Mouse (Mus musculus) stomach, embryonic 14.5 days (tissue): Measurements from ENCODE around the gene Arpc5l. TPM values are rescaled to one million over a fixed set of nuclear protein-coding genes. Genes with fewer than 3 reads are reported as not detected.

Experiments
- ATAC-seq: fragments of 200-750 bp; cut with Nextera tagmentation; 2 replicates; pipeline ENCODE4 v1.8.0; 2017; ENCODE audit warnings: low read depth, moderate TSS enrichment; ENCODE audit not compliant: insufficient number of reproducible peaks, insufficient read depth, low FRiP score
- H3K27ac ChIP-seq: fragments of 300-500 bp; sonication (generic); 2 replicates; pipeline ENCODE4 v1.5.1; 2014; ENCODE audit warnings: mild to moderate bottlenecking, low read length, moderate library complexity, mixed read lengths
- H3K27me3 ChIP-seq: fragments of 300-500 bp; sonication (generic); 2 replicates; pipeline ENCODE4 v1.6.1; 2014; ENCODE audit warnings: low read length, control low read depth, mixed read lengths; ENCODE audit not compliant: control insufficient read depth, insufficient read depth
- H3K36me3 ChIP-seq: fragments of 300-500 bp; sonication (generic); 2 replicates; pipeline ENCODE4 v1.6.1; 2014; ENCODE audit warnings: mild to moderate bottlenecking, control low read depth, low read length, moderate library complexity, mixed read lengths; ENCODE audit not compliant: control insufficient read depth, insufficient read depth
- H3K4me1 ChIP-seq: fragments of 300-500 bp; sonication (generic); 2 replicates; pipeline ENCODE4 v1.6.1; 2014; ENCODE audit warnings: low read length, control low read depth, mixed read lengths; ENCODE audit not compliant: control insufficient read depth, insufficient read depth
- H3K4me2 ChIP-seq: fragments of 300-500 bp; sonication (generic); replicated peaks from 2 replicates; pipeline ENCODE4 v1.6.1; 2014; ENCODE audit warnings: low read depth, low read length, control low read depth
- H3K4me3 ChIP-seq: fragments of 300-500 bp; sonication (generic); 2 replicates; pipeline ENCODE4 v1.5.1; 2014; ENCODE audit warnings: low read depth, low read length, control low read depth
- H3K9ac ChIP-seq: fragments of 300-500 bp; sonication (generic); replicated peaks from 2 replicates; pipeline ENCODE4 v1.6.1; 2014; ENCODE audit warnings: low read depth, mild to moderate bottlenecking, control low read depth, low read length, moderate library complexity, mixed read lengths
- H3K9me3 ChIP-seq: fragments of 300-500 bp; sonication (generic); 2 replicates; pipeline ENCODE4 v1.6.1; 2016; ENCODE audit warnings: low read depth, low read length, control low read depth; ENCODE audit not compliant: control insufficient read depth
- WGBS: fragments of 180-500 bp; shearing (Covaris S2); extraction: QIAGEN DNeasy Blood & Tissue Kit; methylation state at CpG from one replicate; pipeline ENCODE4 v1.1.7; 2014; 5-methylcytosine and 5-hydroxymethylcytosine counted together
- polyA plus RNA-seq: library from polyadenylated mRNA; unstranded; fragments of >200 nt; fragmentation: Nextera tagmentation; extraction: Ambion mirVana; gene quantifications from 2 replicates; pipeline ENCODE4 v1.2.1, GENCODE M21; 2014

Arpc5l gene
- polyA plus RNA-seq, 1 experiment from 2014 or later: 119 TPM

- H3K36me3 ChIP-seq: no peaks in the 10 kb centered on the region
- H3K27ac ChIP-seq: no peak overlapping the region
- 62% methylated on average over 4 of the region's 4 CpGs for WGBS
- H3K9ac ChIP-seq: no peak overlapping the region
- H3K27me3 ChIP-seq: no peaks in the 10 kb centered on the region
- ATAC-seq: peak; percentile 44
- H3K9me3 ChIP-seq: no peaks in the 10 kb centered on the region
- H3K4me1 ChIP-seq: peaks cover 5% of the 10 kb centered on the region; the same call in 1 of the 2 replicates
- H3K4me2 ChIP-seq: no peak overlapping the region
- no peak overlapping the region for H3K4me3 ChIP-seq
Measured at GRCm38 (mm10) chr2:38992004-38992403, 13.1 kb upstream of the Arpc5l start.

- Histone ChIP-seq H3K9me3 (no peaks in the 10 kb centered on the region), H3K4me2 (no peak overlapping the region), H3K9ac (no peak overlapping the region), H3K36me3 (no peaks in the 10 kb centered on the region), H3K27ac (no peak overlapping the region), H3K27me3 (no peaks in the 10 kb centered on the region), H3K4me3 (no peak overlapping the region), H3K4me1 (peaks cover 5% of the 10 kb centered on the region; the same call in 1 of the 2 replicates)
- 47% methylated on average over 4 of the region's 4 CpGs for WGBS
- 0 out of 2 replicates have a peak, but pooled peaks have one; percentile 7 for ATAC-seq
Measured at GRCm38 (mm10) chr2:38992452-38992851, 12.7 kb upstream of the Arpc5l start.

- peak within 1 kb of the TSS; percentile 11; the same call in 1 of the 2 replicates for H3K27ac ChIP-seq
- no peaks in the 10 kb centered on the region for H3K27me3 ChIP-seq
- WGBS: 14% methylated on average over 33 of the region's 33 CpGs
- H3K9me3 ChIP-seq: no peaks in the 10 kb centered on the region
- peak within 1 kb of the TSS; percentile 43 for H3K9ac ChIP-seq
- H3K4me2 ChIP-seq: peak within 1 kb of the TSS; percentile 47
- peak within 1 kb of the TSS; percentile 30 for H3K4me3 ChIP-seq
- H3K4me1 ChIP-seq: no peaks in the 10 kb centered on the region
- peaks cover 30% of the 10 kb centered on the region for H3K36me3 ChIP-seq
- ATAC-seq: peak; percentile 92
Measured at GRCm38 (mm10) chr2:38997386-38998374, 7.5 kb upstream of the Arpc5l start, which contains the start of gene Wdr38. Wdr38 (plus strand) TSS chr2:38997476.

GRCm38 (mm10) chr2:38999381-38999780, 5.8 kb upstream of the Arpc5l start:
- Histone ChIP-seq H3K36me3 (peaks cover 42% of the 10 kb centered on the region), H3K4me3 (no peak overlapping the region), H3K9ac (no peak overlapping the region), H3K4me2 (no peak overlapping the region), H3K9me3 (no peaks in the 10 kb centered on the region), H3K27me3 (no peaks in the 10 kb centered on the region), H3K4me1 (peaks cover 14% of the 10 kb centered on the region), H3K27ac (no peak overlapping the region)
- WGBS: 42% methylated on average over 4 of the region's 4 CpGs
- ATAC-seq: no peak

- H3K9me3 ChIP-seq: no peaks in the 10 kb centered on the region
- H3K9ac ChIP-seq: no peak overlapping the region
- ATAC-seq: no peak
- no peak overlapping the region for H3K4me2 ChIP-seq
- H3K27ac ChIP-seq: no peak overlapping the region
- H3K4me3 ChIP-seq: no peak overlapping the region
- H3K36me3 ChIP-seq: peaks cover 42% of the 10 kb centered on the region
- H3K27me3 ChIP-seq: no peaks in the 10 kb centered on the region
- 57% methylated on average over 8 of the region's 8 CpGs for WGBS
- peaks cover 14% of the 10 kb centered on the region for H3K4me1 ChIP-seq
Measured at GRCm38 (mm10) chr2:38999910-39000586, 5.1 kb upstream of the Arpc5l start.

- H3K36me3 ChIP-seq: peaks cover 42% of the 10 kb centered on the region
- no peaks in the 10 kb centered on the region for H3K27me3 ChIP-seq
- no peak overlapping the region for H3K27ac ChIP-seq
- no peak for ATAC-seq
- 84% methylated on average over 4 of the region's 4 CpGs for WGBS
- no peaks in the 10 kb centered on the region for H3K9me3 ChIP-seq
- no peak overlapping the region for H3K9ac ChIP-seq
- peaks cover 14% of the 10 kb centered on the region for H3K4me1 ChIP-seq
- H3K4me3 ChIP-seq: no peak overlapping the region
- no peak overlapping the region for H3K4me2 ChIP-seq
Measured at GRCm38 (mm10) chr2:39000587-39000919, 4.6 kb upstream of the Arpc5l start.

- no peak overlapping the region for H3K4me3 ChIP-seq
- no peaks in the 10 kb centered on the region for H3K27me3 ChIP-seq
- 72% methylated on average over 3 of the region's 3 CpGs for WGBS
- no peak overlapping the region for H3K27ac ChIP-seq
- peaks cover 20% of the 10 kb centered on the region for H3K4me1 ChIP-seq
- H3K4me2 ChIP-seq: no peak overlapping the region
- H3K9me3 ChIP-seq: no peaks in the 10 kb centered on the region
- no peak for ATAC-seq
- peaks cover 42% of the 10 kb centered on the region for H3K36me3 ChIP-seq
- H3K9ac ChIP-seq: no peak overlapping the region
Measured at GRCm38 (mm10) chr2:39001866-39002265, 3.3 kb upstream of the Arpc5l start.

GRCm38 (mm10) chr2:39003106-39003505, 2.0 kb upstream of the Arpc5l start:
- 51% methylated on average over 8 of the region's 8 CpGs for WGBS

More at GRCm38 (mm10) chr2:39003106-39003505, 2.0 kb upstream of the Arpc5l start:
- ATAC-seq: no peak
- Histone ChIP-seq H3K4me3 (peak overlapping the region; percentile 77; the same call in 1 of the 2 replicates), H3K4me2 (peak overlapping the region; percentile 94), H3K36me3 (peaks cover 42% of the 10 kb centered on the region), H3K27ac (no peak overlapping the region), H3K9ac (peak overlapping the region; percentile 92; the same call in 1 of the 2 replicates), H3K9me3 (no peaks in the 10 kb centered on the region), H3K27me3 (no peaks in the 10 kb centered on the region), H3K4me1 (peaks cover 24% of the 10 kb centered on the region)
